Mouse (Mus musculus) thymus, adult 2 months (tissue): ENCODE measurements around the gene Lnpep.

ENCODE experiments used
- CTCF ChIP-seq: fragments of 200-500 bp; IDR thresholded peaks from 2 replicates; pipeline ENCODE4 v1.5.1; 2012; ENCODE audit warnings: mild to moderate bottlenecking, control low read depth, low read length, moderate library complexity, borderline replicate concordance; ENCODE audit not compliant: control insufficient read depth, poor library complexity, insufficient read depth; ENCODE audit errors: extremely low read depth
- POLR2A ChIP-seq: fragments of 200-500 bp; IDR thresholded peaks from 2 replicates; pipeline ENCODE4 v1.6.1; 2012; ENCODE audit warnings: mild to moderate bottlenecking, low read length, control low read depth, moderate library complexity; ENCODE audit not compliant: control insufficient read depth, poor library complexity, insufficient read depth; ENCODE audit errors: extremely low read depth

DNA sequence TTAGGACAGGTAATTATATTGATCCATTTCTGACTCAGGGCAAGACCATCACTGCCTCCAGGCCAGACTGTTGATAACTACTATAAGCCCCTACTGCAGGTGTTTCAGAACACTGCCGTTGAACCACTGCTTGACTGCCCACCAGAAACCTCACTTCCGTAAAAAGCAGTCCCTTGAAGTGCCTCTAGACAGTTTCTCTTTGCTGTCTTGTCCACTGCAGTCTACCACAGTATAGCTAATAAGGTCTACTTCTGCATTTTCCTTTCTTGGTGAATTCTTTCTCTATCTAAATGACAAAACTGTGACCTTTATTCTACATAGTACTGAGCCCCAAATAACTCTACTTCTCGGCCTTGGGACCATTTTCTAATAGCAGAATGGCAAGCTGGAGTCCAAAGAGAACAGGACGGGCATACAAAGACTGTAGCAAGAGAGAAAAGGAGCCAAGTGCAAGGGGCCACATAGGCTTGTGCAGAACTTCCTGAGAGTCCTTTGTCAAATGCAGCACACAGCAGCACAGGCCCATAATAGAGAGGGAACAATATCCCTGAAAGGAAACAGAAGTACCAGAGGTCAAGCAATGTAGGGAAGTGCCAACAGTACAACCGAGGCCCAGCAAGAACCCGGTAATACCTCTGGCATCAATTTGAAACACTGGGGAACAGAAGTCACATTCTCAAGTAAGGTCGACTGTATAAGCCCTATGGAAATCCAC lies 37.4 kb downstream of the Lnpep start:
- TF ChIP-seq CTCF = no peak
- no peak for TF ChIP-seq POLR2A
